Mouse (Mus musculus) embryonic facial prominence, embryonic 12.5 days (tissue): ENCODE data around the gene Socs1. TPM values are rescaled to one million over a fixed set of nuclear protein-coding genes. Genes with fewer than 3 reads are reported as not detected.

Source experiments
- ATAC-seq: fragments of 200-750 bp; cut with Nextera tagmentation; 2 replicates; pipeline ENCODE4 v1.8.0; 2017; ENCODE audit not compliant: insufficient number of reproducible peaks, insufficient read depth, low FRiP score, low TSS enrichment
- H3K27ac ChIP-seq: fragments of 300-500 bp; sonication (generic); 2 replicates; pipeline ENCODE4 v1.5.1; 2016; ENCODE audit warnings: mild to moderate bottlenecking
- H3K27me3 ChIP-seq: fragments of 300-500 bp; sonication (generic); 2 replicates; pipeline ENCODE4 v1.6.1; 2016; ENCODE audit warnings: mild to moderate bottlenecking, moderate library complexity
- H3K36me3 ChIP-seq: fragments of 300-500 bp; sonication (generic); 2 replicates; pipeline ENCODE4 v1.6.1; 2016; ENCODE audit warnings: mild to moderate bottlenecking
- H3K4me1 ChIP-seq: fragments of 300-500 bp; sonication (generic); 2 replicates; pipeline ENCODE4 v1.6.1; 2016
- H3K4me2 ChIP-seq: fragments of 300-500 bp; sonication (generic); replicated peaks from 2 replicates; pipeline ENCODE4 v1.6.1; 2016; ENCODE audit warnings: mild to moderate bottlenecking, moderate library complexity
- H3K4me3 ChIP-seq: fragments of 300-500 bp; sonication (generic); 2 replicates; pipeline ENCODE4 v1.5.1; 2016; ENCODE audit warnings: mild to moderate bottlenecking
- H3K9ac ChIP-seq: fragments of 300-500 bp; sonication (generic); 2 replicates; pipeline ENCODE4 v1.6.1; 2016; ENCODE audit warnings: mild to moderate bottlenecking, moderate library complexity
- H3K9me3 ChIP-seq: fragments of 300-500 bp; sonication (generic); 2 replicates; pipeline ENCODE4 v1.6.1; 2016; ENCODE audit warnings: mild to moderate bottlenecking, moderate library complexity
- WGBS: fragments of 180-500 bp; shearing (Covaris S2); methylation state at CpG from one replicate; pipeline ENCODE4 v1.1.7; 2016; 5-methylcytosine and 5-hydroxymethylcytosine counted together
- polyA plus RNA-seq: library from polyadenylated mRNA; unstranded; fragments of >200 nt; fragmentation: Nextera tagmentation; extraction: Ambion mirVana; gene quantifications from 2 replicates; pipeline ENCODE4 v1.2.1, GENCODE M21; 2016

The Socs1 gene
- polyA plus RNA-seq, 1 experiment from 2014 or later: 11.4 TPM

DNA sequence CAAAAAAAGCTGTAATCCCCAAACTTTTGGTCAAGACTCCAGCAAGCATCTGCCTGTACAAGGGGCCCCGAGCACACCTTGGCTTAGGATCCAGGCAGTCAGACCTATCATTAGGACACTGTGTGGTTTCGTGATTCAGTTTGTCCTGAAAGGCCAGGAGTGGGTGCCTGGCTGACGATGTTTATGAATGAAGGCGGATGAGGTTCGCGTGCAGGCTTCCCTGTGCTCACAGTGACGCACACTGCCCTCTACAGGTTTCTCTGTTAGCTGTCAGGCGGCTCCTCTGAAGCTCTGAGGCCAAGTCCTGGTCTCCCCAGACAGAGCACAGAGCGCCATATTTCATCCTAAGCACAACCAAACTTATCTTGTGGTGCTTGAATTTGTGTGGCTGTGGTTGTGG is 952 bp upstream of the Socs1 start:
- Histone ChIP-seq H3K4me2 (peak overlapping the region; percentile 98), H3K36me3 (no peaks in the 10 kb centered on the region), H3K27ac (peak overlapping the region; percentile 98), H3K4me3 (peak overlapping the region; percentile 52), H3K9me3 (no peaks in the 10 kb centered on the region), H3K27me3 (no peaks in the 10 kb centered on the region), H3K4me1 (peaks cover 25% of the 10 kb centered on the region), H3K9ac (peak overlapping the region; percentile 79)
- no peak for ATAC-seq
- 3% methylated on average over 9 of the region's 9 CpGs for WGBS

DNA sequence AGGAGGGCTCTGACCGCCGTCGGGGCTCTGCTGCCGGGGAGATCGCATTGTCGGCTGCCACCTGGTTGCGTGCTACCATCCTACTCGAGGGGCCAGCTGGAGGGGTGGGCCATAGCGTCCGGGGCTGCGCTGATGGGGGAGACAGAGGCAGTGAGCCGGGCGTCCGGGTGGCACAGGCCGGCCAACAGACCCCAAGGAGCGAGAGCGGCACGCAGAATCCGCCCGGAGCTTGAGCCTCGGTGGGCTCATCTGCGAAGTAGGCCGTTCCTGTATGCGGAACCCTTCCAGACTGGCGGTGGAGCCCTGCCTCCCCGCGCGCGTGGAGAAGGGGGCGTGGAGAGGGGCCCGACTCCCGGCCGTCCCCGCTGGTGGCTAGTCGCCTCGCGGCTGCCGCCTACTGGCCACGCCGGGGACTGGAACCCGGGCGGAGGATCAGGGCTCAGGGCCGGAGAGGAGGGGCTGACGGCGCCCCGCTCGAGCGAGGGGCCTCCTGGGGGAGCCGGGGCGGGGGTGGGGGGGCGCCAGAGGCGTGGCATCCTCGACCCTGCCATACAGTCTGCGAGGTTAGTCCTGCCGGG is 454 bp downstream of the Socs1 start:
- WGBS: under 1% methylated on average over 54 of the region's 55 CpGs
- Histone ChIP-seq H3K4me2 (peak overlapping the region; percentile 98), H3K4me3 (peak overlapping the region; percentile 52), H3K9ac (peak overlapping the region; percentile 79), H3K27ac (peak overlapping the region; percentile 98), H3K36me3 (no peaks in the 10 kb centered on the region), H3K27me3 (no peaks in the 10 kb centered on the region), H3K9me3 (no peaks in the 10 kb centered on the region), H3K4me1 (peaks cover 30% of the 10 kb centered on the region)
- ATAC-seq: peak; percentile 86

DNA sequence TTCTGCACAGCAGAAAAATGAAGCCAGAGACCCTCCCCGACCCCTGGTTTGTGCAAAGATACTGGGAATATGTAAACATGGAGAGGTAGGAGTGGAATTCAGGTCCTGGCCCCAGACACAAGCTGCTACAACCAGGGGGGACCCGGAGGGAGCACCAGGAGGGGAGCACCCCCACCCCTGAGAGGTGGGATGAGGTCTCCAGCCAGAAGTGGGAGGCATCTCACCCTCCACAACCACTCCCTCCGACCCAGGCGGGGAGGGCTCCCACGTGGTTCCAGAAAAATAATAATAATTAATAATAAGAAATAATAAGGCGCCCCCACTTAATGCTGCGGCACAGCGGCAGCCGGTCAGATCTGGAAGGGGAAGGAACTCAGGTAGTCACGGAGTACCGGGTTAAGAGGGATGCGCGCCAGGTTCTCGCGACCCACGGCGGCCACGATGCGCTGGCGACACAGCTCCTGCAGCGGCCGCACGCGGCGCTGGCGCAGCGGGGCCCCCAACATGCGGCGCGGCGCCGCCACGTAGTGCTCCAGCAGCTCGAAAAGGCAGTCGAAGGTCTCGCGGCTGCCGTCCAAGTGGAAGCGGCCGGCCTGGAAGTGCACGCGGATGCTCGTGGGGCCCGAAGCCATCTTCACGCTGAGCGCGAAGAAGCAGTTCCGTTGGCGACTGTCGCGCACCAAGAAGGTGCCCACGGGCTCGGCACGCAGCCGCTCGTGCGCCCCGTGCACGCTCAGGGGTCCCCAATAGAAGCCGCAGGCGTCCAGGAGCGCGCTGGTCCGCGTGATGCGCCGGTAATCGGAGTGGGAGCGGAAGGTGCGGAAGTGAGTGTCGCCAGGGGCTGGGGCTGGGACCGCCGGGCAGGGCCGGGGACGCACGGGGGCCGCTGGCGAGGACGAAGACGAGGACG is 1.2 kb downstream of the Socs1 start:
- Histone ChIP-seq H3K4me1 (peaks cover 30% of the 10 kb centered on the region), H3K27ac (peak overlapping the region; percentile 98), H3K36me3 (no peaks in the 10 kb centered on the region), H3K9ac (peak overlapping the region; percentile 79), H3K9me3 (no peaks in the 10 kb centered on the region), H3K4me2 (peak overlapping the region; percentile 98), H3K27me3 (no peaks in the 10 kb centered on the region), H3K4me3 (peak overlapping the region; percentile 52)
- 3% methylated on average over 81 of the region's 81 CpGs for WGBS
- ATAC-seq: no peak

DNA sequence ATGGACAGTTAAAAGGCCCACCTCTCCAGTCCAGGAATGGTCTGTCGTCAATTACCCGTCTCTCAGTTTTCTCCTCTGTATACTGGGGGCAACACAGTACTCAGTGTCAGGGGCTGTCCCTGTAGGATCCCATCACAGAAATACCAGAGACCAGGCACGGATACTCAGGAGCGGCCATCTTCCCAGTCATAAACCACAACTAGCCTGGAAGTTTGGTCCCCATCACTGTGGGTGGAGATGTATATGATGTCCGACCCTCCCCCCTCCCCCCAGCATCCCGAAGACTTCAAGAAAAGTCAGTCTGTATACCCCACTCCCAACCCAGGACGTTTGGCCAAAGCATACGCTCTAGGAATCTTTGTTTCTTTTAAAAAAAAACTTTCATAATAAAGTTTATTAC is 1.9 kb downstream of the Socs1 start:
- ATAC-seq: no peak
- H3K36me3 ChIP-seq: no peaks in the 10 kb centered on the region
- H3K9ac ChIP-seq: peak overlapping the region; percentile 79; the same call in 1 of the 2 replicates
- H3K4me1 ChIP-seq: peaks cover 30% of the 10 kb centered on the region
- H3K4me2 ChIP-seq: peak overlapping the region; percentile 98
- no peaks in the 10 kb centered on the region for H3K9me3 ChIP-seq
- H3K4me3 ChIP-seq: peak overlapping the region; percentile 52
- WGBS: 52% methylated on average over 8 of the region's 8 CpGs
- H3K27me3 ChIP-seq: no peaks in the 10 kb centered on the region
- H3K27ac ChIP-seq: no peak overlapping the region

DNA sequence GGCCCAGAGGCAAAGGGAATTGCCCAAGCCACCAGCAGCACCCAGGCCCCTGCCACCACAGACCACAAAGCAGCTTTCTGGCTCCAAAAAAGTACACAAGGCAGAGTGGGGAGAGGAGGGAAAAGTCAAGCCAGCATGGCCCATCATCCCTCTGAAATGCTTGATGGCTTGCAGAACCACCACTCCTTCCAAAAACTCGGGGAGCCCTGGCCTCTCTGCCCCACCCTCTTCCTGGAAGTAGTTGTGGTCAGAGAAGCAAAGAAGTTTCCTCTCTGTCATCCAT is 2.2 kb downstream of the Socs1 start:
- no peak for ATAC-seq
- WGBS: 35% methylated on average over 1 of the region's 1 CpGs
- H3K9me3 ChIP-seq: no peaks in the 10 kb centered on the region
- no peaks in the 10 kb centered on the region for H3K27me3 ChIP-seq
- H3K4me2 ChIP-seq: peak overlapping the region; percentile 98
- 0 out of 2 replicates have a peak overlapping the region, but pooled peaks have one; percentile 28 for H3K9ac ChIP-seq
- H3K36me3 ChIP-seq: no peaks in the 10 kb centered on the region
- H3K4me1 ChIP-seq: peaks cover 30% of the 10 kb centered on the region
- H3K27ac ChIP-seq: peak overlapping the region; percentile 78; the same call in 1 of the 2 replicates
- peak overlapping the region; percentile 52 for H3K4me3 ChIP-seq

DNA sequence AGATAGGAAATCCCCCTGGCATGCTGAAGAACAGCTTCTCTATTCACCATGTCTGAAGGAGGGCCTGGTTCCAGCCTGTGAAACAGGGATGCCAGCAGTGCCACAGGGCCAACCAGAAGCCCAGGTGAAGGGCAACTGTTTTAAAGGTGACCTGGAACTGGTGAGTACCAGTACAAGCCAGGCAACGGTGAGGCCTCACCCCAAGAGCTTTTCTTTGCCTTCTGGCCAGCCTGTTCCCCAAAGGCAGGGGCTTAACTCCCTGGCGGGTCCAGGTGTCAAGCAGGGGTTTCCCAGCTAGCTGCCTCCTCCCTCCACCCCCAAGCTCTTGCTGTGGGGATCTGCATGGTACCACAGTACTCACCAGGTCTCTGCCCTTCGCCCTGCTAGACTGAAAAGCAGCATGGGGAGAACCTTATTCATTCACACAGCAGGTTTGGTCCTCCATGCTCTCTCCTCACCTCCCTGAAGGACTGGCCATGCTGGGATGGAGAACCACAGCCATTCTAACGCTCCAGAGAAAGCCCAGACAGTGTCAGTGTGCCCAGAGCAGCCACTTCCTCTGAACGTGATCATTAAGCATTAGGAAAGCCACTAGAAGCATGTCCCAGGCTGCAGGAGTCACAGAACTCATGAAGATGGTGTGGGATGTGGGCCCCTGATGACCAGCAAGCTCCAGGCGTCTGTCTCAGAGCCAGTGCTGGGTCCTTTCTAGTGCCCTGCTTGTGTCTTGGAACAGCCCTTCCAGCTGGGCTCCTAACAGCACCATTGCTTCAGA is 2.8 kb downstream of the Socs1 start:
- Histone ChIP-seq H3K4me3 (peak overlapping the region; percentile 52; the same call in 1 of the 2 replicates), H3K4me2 (peak overlapping the region; percentile 98)

DNA sequence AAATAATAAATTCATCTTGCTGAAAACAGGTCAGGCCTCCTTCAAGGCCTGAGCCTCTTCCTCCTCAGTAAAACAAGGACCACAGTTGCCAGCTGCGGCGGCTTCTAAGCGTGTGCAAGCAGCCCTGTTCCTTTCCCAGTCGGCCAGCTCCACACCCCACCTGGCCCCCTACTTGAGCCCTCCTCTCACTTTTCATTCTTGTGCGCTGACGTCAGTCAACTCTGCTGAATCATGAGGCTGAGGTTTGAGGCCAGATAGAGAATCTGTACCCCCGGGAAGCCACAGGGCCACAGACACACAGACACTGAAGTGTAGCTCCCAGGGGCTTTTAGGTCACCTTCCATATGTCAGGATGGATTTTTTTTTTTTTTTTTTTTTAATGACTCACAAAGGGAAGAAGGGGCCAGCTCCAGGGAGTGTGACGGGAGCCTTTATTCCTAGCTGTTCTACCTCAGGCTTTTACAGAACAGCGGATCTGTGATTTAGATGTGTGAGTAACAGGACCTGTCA is 3.4 kb downstream of the Socs1 start:
- no peaks in the 10 kb centered on the region for H3K9me3 ChIP-seq
- H3K4me1 ChIP-seq: peaks cover 30% of the 10 kb centered on the region
- no peak overlapping the region for H3K9ac ChIP-seq
- peak overlapping the region; percentile 78 for H3K27ac ChIP-seq
- no peak for ATAC-seq
- H3K4me3 ChIP-seq: no peak overlapping the region
- 24% methylated on average over 9 of the region's 9 CpGs for WGBS
- no peaks in the 10 kb centered on the region for H3K36me3 ChIP-seq
- no peaks in the 10 kb centered on the region for H3K27me3 ChIP-seq
- H3K4me2 ChIP-seq: peak overlapping the region; percentile 98

More for the DNA sequence above, 2.8 kb downstream of the Socs1 start:
- no peak for ATAC-seq
- 0 out of 2 replicates have a peak overlapping the region, but pooled peaks have one; percentile 28 for H3K9ac ChIP-seq
- H3K27me3 ChIP-seq: no peaks in the 10 kb centered on the region
- H3K9me3 ChIP-seq: no peaks in the 10 kb centered on the region
- no peaks in the 10 kb centered on the region for H3K36me3 ChIP-seq
- H3K27ac ChIP-seq: peak overlapping the region; percentile 78
- 41% methylated on average over 6 of the region's 6 CpGs for WGBS
- peaks cover 30% of the 10 kb centered on the region for H3K4me1 ChIP-seq

DNA sequence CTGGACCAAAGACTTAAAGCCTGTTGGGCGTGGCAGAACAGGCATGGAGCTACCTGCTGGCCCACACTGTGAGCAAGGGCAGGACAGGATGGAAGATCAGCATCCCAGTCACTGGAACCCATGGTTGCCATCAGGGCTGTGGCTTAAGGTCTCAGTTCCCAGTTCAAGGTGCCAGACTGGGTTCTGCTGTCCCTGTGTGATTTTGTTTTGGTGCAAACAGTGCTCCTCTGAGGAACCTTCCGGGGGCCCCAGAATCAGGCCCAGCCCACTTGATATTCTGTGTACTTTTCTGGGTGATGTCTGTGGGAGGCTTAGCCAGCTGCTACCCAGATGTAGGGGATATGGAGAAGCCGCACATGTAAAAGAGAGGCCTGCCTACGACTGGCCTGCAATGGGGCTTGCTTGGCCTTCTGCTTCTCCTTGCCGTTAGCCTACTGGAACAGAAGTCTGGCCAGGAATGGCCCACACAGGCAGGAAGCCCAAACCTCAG is 4.7 kb downstream of the Socs1 start:
- Histone ChIP-seq H3K4me1 (peaks cover 30% of the 10 kb centered on the region), H3K9me3 (no peaks in the 10 kb centered on the region), H3K9ac (no peak overlapping the region), H3K4me3 (no peak overlapping the region), H3K27me3 (no peaks in the 10 kb centered on the region), H3K27ac (peak overlapping the region; percentile 66), H3K36me3 (no peaks in the 10 kb centered on the region), H3K4me2 (no peak overlapping the region)
- WGBS: 60% methylated on average over 5 of the region's 5 CpGs
- ATAC-seq: no peak

DNA sequence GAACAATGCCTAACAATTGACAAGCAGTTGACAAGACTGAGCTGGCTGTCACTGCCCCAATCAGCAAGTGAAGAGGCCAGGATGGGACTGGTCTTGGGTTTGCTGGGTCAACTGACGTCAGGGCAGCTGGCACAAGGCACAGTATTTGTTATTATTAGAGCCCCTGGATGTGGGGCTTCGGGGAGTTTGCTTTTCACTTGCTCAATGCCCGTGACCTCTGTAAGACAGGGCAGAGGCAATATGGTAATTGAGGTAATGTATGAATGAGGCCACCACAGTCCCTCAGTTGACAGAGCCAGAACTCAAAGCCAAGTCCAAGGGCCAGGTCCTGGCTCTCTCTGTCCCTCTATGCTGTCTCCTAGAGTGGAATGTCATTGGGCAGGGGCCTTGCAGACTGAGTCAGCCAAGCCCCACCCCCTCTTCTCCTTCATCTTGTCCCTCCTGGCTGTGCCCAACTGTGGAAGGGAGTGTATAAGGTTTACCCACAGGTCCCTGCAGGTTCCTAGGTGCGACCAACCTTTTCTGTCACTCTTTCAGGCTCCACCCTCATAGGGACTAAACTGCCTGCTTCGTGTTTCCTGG is 7.7 kb downstream of the Socs1 start:
- Histone ChIP-seq H3K4me2 (no peak overlapping the region), H3K27ac (no peak overlapping the region), H3K9me3 (no peaks in the 10 kb centered on the region), H3K9ac (no peak overlapping the region), H3K4me1 (peaks cover 18% of the 10 kb centered on the region), H3K27me3 (no peaks in the 10 kb centered on the region), H3K36me3 (no peaks in the 10 kb centered on the region), H3K4me3 (no peak overlapping the region)
- no peak for ATAC-seq
- WGBS: 68% methylated on average over 5 of the region's 5 CpGs

DNA sequence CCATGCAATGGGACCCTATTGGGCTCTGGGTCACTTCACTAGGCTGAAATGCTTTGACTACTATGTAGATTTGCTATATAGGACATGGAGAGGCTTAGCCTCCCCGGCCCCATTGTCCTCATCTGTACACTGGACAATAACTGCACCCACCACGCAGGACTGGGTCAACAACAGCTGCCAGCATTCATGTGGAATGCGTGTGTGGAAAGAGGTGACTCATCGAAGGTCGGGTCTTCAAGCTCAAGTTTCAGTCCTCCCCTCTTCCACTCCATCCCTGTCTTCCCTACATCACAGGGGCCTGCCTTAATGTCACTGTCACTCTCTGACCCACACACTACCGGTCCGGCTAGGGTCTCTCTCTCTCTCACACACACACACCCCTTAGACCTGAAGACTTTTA is 9.0 kb downstream of the Socs1 start:
- peaks cover 5% of the 10 kb centered on the region for H3K4me1 ChIP-seq
- no peak for ATAC-seq
- no peak overlapping the region for H3K27ac ChIP-seq
- H3K4me2 ChIP-seq: no peak overlapping the region
- H3K27me3 ChIP-seq: no peaks in the 10 kb centered on the region
- H3K9me3 ChIP-seq: no peaks in the 10 kb centered on the region
- H3K36me3 ChIP-seq: no peaks in the 10 kb centered on the region
- no peak overlapping the region for H3K4me3 ChIP-seq
- 50% methylated on average over 7 of the region's 7 CpGs for WGBS
- no peak overlapping the region for H3K9ac ChIP-seq

DNA sequence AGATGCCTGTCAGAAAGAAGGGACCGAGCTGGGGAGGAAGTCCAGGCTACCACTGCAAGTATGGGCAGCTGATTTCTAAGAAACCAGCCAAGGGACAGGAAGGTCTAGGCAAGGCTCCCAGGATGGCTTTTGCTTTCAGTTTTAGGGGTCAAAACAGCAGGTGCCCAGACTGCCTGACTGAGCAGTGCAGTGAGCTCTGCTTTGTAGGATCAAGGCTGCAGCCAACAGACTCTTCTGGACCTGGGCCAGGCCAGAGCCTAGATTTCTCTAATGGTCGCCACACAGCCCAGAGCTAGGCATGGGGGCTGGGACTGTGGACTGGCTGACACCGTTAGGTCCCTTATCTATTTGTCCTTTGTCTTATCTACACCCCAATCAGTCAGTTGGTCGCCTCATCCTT is 10.6 kb downstream of the Socs1 start:
- H3K9me3 ChIP-seq: no peaks in the 10 kb centered on the region
- no peaks in the 10 kb centered on the region for H3K36me3 ChIP-seq
- H3K27ac ChIP-seq: no peak overlapping the region
- no peak overlapping the region for H3K9ac ChIP-seq
- no peak overlapping the region for H3K4me2 ChIP-seq
- H3K27me3 ChIP-seq: no peaks in the 10 kb centered on the region
- no peak for ATAC-seq
- no peak overlapping the region for H3K4me3 ChIP-seq
- peaks cover 8% of the 10 kb centered on the region; the same call in 1 of the 2 replicates for H3K4me1 ChIP-seq
- WGBS: 71% methylated on average over 4 of the region's 4 CpGs
